8 mouse cellular contexts compared by ENCODE assay signal in genomic region chr5:131515707-131516407, GRCm38 (mm10).
DNase-seq lines count a peak whose midpoint lies in the region; ATAC-seq lines count a peak whose summit lies in the region.

No protein-coding gene starts in this region.

- ATAC-seq in hindbrain, embryonic 11.5 days (ENCODE audit: low FRiP score), result peak; percentile 48
- peak; percentile 71 for ATAC-seq in heart, embryonic 12.5 days (ENCODE audit: insufficient number of reproducible peaks, low FRiP score)
- peak; percentile 25; the same call in 1 of the 2 replicates for ATAC-seq in neural tube, embryonic 14.5 days (ENCODE audit: low read depth)

- H3K4me3 ChIP-seq in hindbrain, embryonic 11.5 days (ENCODE audit: low read depth, low read length), result no peak overlapping the region
- H3K4me3 ChIP-seq in hindbrain, embryonic 10.5 days, result no peak overlapping the region
- no peak overlapping the region for H3K4me3 ChIP-seq in heart, embryonic 12.5 days
- no peak overlapping the region for H3K4me3 ChIP-seq in neural tube, embryonic 14.5 days (ENCODE audit: low read depth, low read length)

- no peaks in the 10 kb centered on the region for H3K9me3 ChIP-seq in hindbrain, embryonic 11.5 days (ENCODE audit: control insufficient read depth, low read length)
- H3K9me3 ChIP-seq in hindbrain, embryonic 10.5 days, result peaks cover 4% of the 10 kb centered on the region; the same call in 1 of the 2 replicates
- peaks cover 6% of the 10 kb centered on the region; the same call in 1 of the 2 replicates for H3K9me3 ChIP-seq in heart, embryonic 12.5 days (replicated peaks)
- H3K9me3 ChIP-seq in neural tube, embryonic 14.5 days (ENCODE audit: control insufficient read depth, low read length), result no peaks in the 10 kb centered on the region

- 26% methylated on average over 14 of the region's 14 CpGs for WGBS in hindbrain, embryonic 11.5 days
- 34% methylated on average over 14 of the region's 14 CpGs for WGBS in hindbrain, embryonic 10.5 days
- WGBS in heart, embryonic 12.5 days, result 11% methylated on average over 14 of the region's 14 CpGs
- 26% methylated on average over 14 of the region's 14 CpGs for WGBS in neural tube, embryonic 14.5 days

- H3K27ac ChIP-seq in hindbrain, embryonic 11.5 days (ENCODE audit: low read depth, low read length), result no peak overlapping the region
- H3K27ac ChIP-seq in hindbrain, embryonic 10.5 days, result no peak overlapping the region
- H3K27ac ChIP-seq in heart, embryonic 12.5 days (ENCODE audit: poor library complexity, severe bottlenecking), result peak overlapping the region; percentile 38; the same call in 1 of the 2 replicates
- no peak overlapping the region for H3K27ac ChIP-seq in neural tube, embryonic 14.5 days (ENCODE audit: low read depth, low read length)

- no peak overlapping the region for H3K4me2 ChIP-seq in hindbrain, embryonic 11.5 days (replicated peaks; ENCODE audit: low read depth, low read length)
- peak overlapping the region; percentile 49 for H3K4me2 ChIP-seq in heart, embryonic 12.5 days
- no peak overlapping the region for H3K4me2 ChIP-seq in neural tube, embryonic 14.5 days (ENCODE audit: low read depth, low read length)

- no peaks in the 10 kb centered on the region; the same call in 1 of the 2 replicates for H3K4me1 ChIP-seq in hindbrain, embryonic 11.5 days (replicated peaks; ENCODE audit: control insufficient read depth, insufficient read depth, low read length)
- H3K4me1 ChIP-seq in hindbrain, embryonic 10.5 days (replicated peaks), result peaks cover 54% of the 10 kb centered on the region
- H3K4me1 ChIP-seq in heart, embryonic 12.5 days (replicated peaks), result peaks cover 59% of the 10 kb centered on the region
- peaks cover 20% of the 10 kb centered on the region for H3K4me1 ChIP-seq in neural tube, embryonic 14.5 days (ENCODE audit: control insufficient read depth, insufficient read depth, low read length)

- H3K9ac ChIP-seq in hindbrain, embryonic 11.5 days (ENCODE audit: low read depth, low read length), result no peak overlapping the region
- H3K9ac ChIP-seq in heart, embryonic 12.5 days, result no peak overlapping the region
- H3K9ac ChIP-seq in neural tube, embryonic 14.5 days (replicated peaks; ENCODE audit: low read depth, low read length), result no peak overlapping the region

- no peaks in the 10 kb centered on the region for H3K27me3 ChIP-seq in hindbrain, embryonic 11.5 days (ENCODE audit: control insufficient read depth, insufficient read depth, low read length)
- H3K27me3 ChIP-seq in hindbrain, embryonic 10.5 days (ENCODE audit: insufficient read depth, poor library complexity, severe bottlenecking), result no peaks in the 10 kb centered on the region
- H3K27me3 ChIP-seq in heart, embryonic 12.5 days (replicated peaks), result peaks cover 10% of the 10 kb centered on the region; the same call in 1 of the 2 replicates
- H3K27me3 ChIP-seq in neural tube, embryonic 14.5 days (ENCODE audit: control insufficient read depth, insufficient read depth, low read length), result no peaks in the 10 kb centered on the region

- DNase-seq in hindbrain, embryonic 11.5 days (ENCODE audit: low spot score), result peak; percentile 44
- DNase-seq in hindbrain, embryonic 10.5 days (ENCODE audit: low spot score), result no peak
- DNase-seq in cerebellum, postnatal 10 days, result peak; percentile 78 to 85
- peak; percentile 60 for DNase-seq in kidney, postnatal 10 days
- DNase-seq in spleen, adult 18-20 months, result no peak
- no peak for DNase-seq in right cerebral cortex, postnatal 4 days

- H3K36me3 ChIP-seq in hindbrain, embryonic 11.5 days (ENCODE audit: control insufficient read depth, insufficient read depth, low read length), result no peaks in the 10 kb centered on the region
- H3K36me3 ChIP-seq in hindbrain, embryonic 10.5 days, result peaks cover 50% of the 10 kb centered on the region
- 0 out of 2 replicates have a peak, but pooled peaks cover 6% of the 10 kb centered on the region for H3K36me3 ChIP-seq in heart, embryonic 12.5 days
- no peaks in the 10 kb centered on the region for H3K36me3 ChIP-seq in neural tube, embryonic 14.5 days (ENCODE audit: control insufficient read depth, insufficient read depth, low read length)

Comparison
In these comparisons a context has a peak if more than half of its experiments do, and no peak if none do; other contexts are left out.
1. DNase-seq: peak in hindbrain, embryonic 11.5 days (single experiment), cerebellum, postnatal 10 days (2 of 2) and kidney, postnatal 10 days (single experiment); none in hindbrain, embryonic 10.5 days (single experiment), spleen, adult 18-20 months (0 of 2) and right cerebral cortex, postnatal 4 days (single experiment).
2. Peak in every context shown above with its lines, with median percentiles within 50 percentile points of each other: ATAC-seq.